Mouse (Mus musculus): ENCODE data around the gene Pcgf3. TPM values are rescaled to one million over a fixed set of nuclear protein-coding genes. Genes with fewer than 3 reads are reported as not detected.

The Pcgf3 gene
- total RNA-seq, 2 experiments from 2014 or later: 40.9 to 43.4 TPM

GRCm38 (mm10) chr5:108547636-108548035 is 86.6 kb downstream of the Pcgf3 start:
- intact Hi-C loops (cut with DNase I): no loop called here
- no peak for DNase-seq

GRCm38 (mm10) chr5:108549137-108549488 is 88.1 kb downstream of the Pcgf3 start:
- intact Hi-C loops (cut with DNase I): no loop called here
- DNase-seq: no peak

GRCm38 (mm10) chr5:108549489-108550206 is 88.6 kb downstream of the Pcgf3 start, which contains the start of gene Cplx1:
Cplx1 (minus strand) TSS chr5:108550024.
- peak; percentile 53 to 70 for DNase-seq
- intact Hi-C loops (cut with DNase I): no loop called here

- DNase-seq: no peak
- intact Hi-C loops (cut with DNase I): no loop called here
These were observed 89.2 kb downstream of the Pcgf3 start for GRCm38 (mm10) chr5:108550207-108550594.

GRCm38 (mm10) chr5:108554041-108554440 is 93.0 kb downstream of the Pcgf3 start:
- no peak for DNase-seq
- intact Hi-C loops (cut with DNase I): no loop called here

Other genes with a start within 250 kb of the Pcgf3 start
- 10 to 100 TPM; 21.9 TPM for gene Dr1, start 192.3 kb upstream of the Pcgf3 start, total RNA-seq (2021)
- 1 to 10 TPM; 8.0 to 8.5 TPM for gene Pigg, start 148.6 kb upstream of the Pcgf3 start, total RNA-seq (2021)
- under 1 TPM; 0.24 to 0.41 TPM for gene Gm42517, start 93.3 kb upstream of the Pcgf3 start, total RNA-seq (2021)
- gene Pde6b, start 72.8 kb upstream of the Pcgf3 start, total RNA-seq (2021): not detected
- 100 to 1,000 TPM; 860 to 886 TPM for gene Atp5k, start 26.8 kb upstream of the Pcgf3 start, total RNA-seq (2021)
- 1 to 10 TPM; 1.1 to 1.4 TPM for gene Mfsd7a, start 12.3 kb upstream of the Pcgf3 start, total RNA-seq (2021)
- under 1 TPM in 1 of 2 experiments, not detected in 1; 0.26 TPM for gene Cplx1, start 88.8 kb downstream of the Pcgf3 start, total RNA-seq (2021)
- 10 to 100 TPM; 27.5 to 31.3 TPM for gene Gak, start 168.5 kb downstream of the Pcgf3 start, total RNA-seq (2021)
- gene Tmem175, start 168.5 kb downstream of the Pcgf3 start, total RNA-seq (2021): 10 to 100 TPM; 10.0 to 10.2 TPM
- 10 to 100 TPM; 16.7 to 16.9 TPM for gene Idua, start 199.1 kb downstream of the Pcgf3 start, total RNA-seq (2021)
- 10 to 100 TPM; 12.5 to 12.8 TPM for gene Dgkq, start 208.4 kb downstream of the Pcgf3 start, total RNA-seq (2021)
- not detected for gene Slc26a1, start 214.3 kb downstream of the Pcgf3 start, total RNA-seq (2021)
- 10 to 100 TPM; 16.6 to 16.9 TPM for gene Fgfrl1, start 231.2 kb downstream of the Pcgf3 start, total RNA-seq (2021)